Mouse (Mus musculus) CH12.LX (cell line): Measurements from ENCODE around the gene Tacc2. TPM values are rescaled to one million over a fixed set of nuclear protein-coding genes. Genes with fewer than 3 reads are reported as not detected.

Source experiments
- DNase-seq: peaks from one replicate; pipeline ENCODE4 v3.0.0-alpha.2; 2013; ENCODE audit errors: extremely low read depth
- H3K27ac ChIP-seq: 2 replicates; pipeline ENCODE4 v1.5.1; 2012; ENCODE audit warnings: low read depth, mild to moderate bottlenecking, control low read depth, moderate library complexity; ENCODE audit not compliant: insufficient read depth
- H3K27me3 ChIP-seq: replicated peaks from 2 replicates; pipeline ENCODE3; 2012; ENCODE audit warnings: inconsistent platforms
- H3K36me3 ChIP-seq, 2 experiments: replicated peaks in 1 of 2; 2 replicates each; pipeline versions ENCODE3 to v1.6.1; 2012; ENCODE audit warnings: inconsistent platforms in 1 of 2, low read length in 1 of 2, mild to moderate bottlenecking in 1 of 2, mixed read lengths in 1 of 2, moderate library complexity in 1 of 2; ENCODE audit not compliant: control insufficient read depth in 1 of 2, insufficient read depth in 1 of 2
- H3K4me1 ChIP-seq, 2 experiments: 2 replicates each; pipeline ENCODE4 v1.6.1; 2012; ENCODE audit warnings: inconsistent platforms in 1 of 2, moderate library complexity in 1 of 2; ENCODE audit not compliant: insufficient read depth in 2 of 2, control insufficient read depth in 1 of 2
- H3K4me2 ChIP-seq: 2 replicates; pipeline ENCODE4 v1.6.1; 2012; ENCODE audit warnings: low read depth, mild to moderate bottlenecking, control low read depth; ENCODE audit not compliant: poor library complexity, insufficient read depth, severe bottlenecking
- H3K4me3 ChIP-seq, 3 experiments: fragments of 150-350 bp in 1 of 3; sonication (generic) in 1 of 3; replicated peaks in 1 of 3; 2 replicates each; pipeline versions ENCODE3 to v1.5.1; 2011 to 2012; ENCODE audit warnings: low read depth in 2 of 3, low read length in 2 of 3, mild to moderate bottlenecking in 2 of 3, moderate library complexity in 2 of 3, control low read depth in 1 of 3, improper control_type of control experiment in 1 of 3, inconsistent platforms in 1 of 3, mixed read lengths in 1 of 3; ENCODE audit not compliant: poor library complexity in 1 of 3
- H3K79me2 ChIP-seq: replicated peaks from 2 replicates; pipeline ENCODE4 v1.6.1; 2012; ENCODE audit warnings: mild to moderate bottlenecking, moderate library complexity; ENCODE audit not compliant: control insufficient read depth, poor library complexity, insufficient read depth, severe bottlenecking; ENCODE audit errors: extremely low read depth
- H3K9ac ChIP-seq: 2 replicates; pipeline ENCODE4 v1.6.1; 2012; ENCODE audit warnings: low read depth, mild to moderate bottlenecking, control low read depth, moderate library complexity; ENCODE audit not compliant: insufficient read depth
- H3K9me3 ChIP-seq: replicated peaks from 2 replicates; pipeline ENCODE3; 2012; ENCODE audit warnings: low read length, inconsistent platforms, mixed read lengths
- BHLHE40 ChIP-seq: IDR thresholded peaks from 2 replicates; pipeline ENCODE4 v1.6.1; 2011; ENCODE audit warnings: mild to moderate bottlenecking, low read depth, low read length, improper control_type of control experiment
- CHD2 ChIP-seq: IDR thresholded peaks from 2 replicates; pipeline ENCODE4 v1.6.1; 2011; ENCODE audit warnings: low read length, improper control_type of control experiment
- CTCF ChIP-seq, 2 experiments: IDR thresholded peaks in 1 of 2; conservative IDR thresholded peaks in 1 of 2; 2 replicates each; pipeline ENCODE4 v1.5.1; 2011 to 2012; ENCODE audit warnings: low read depth in 2 of 2, low read length in 2 of 2, improper control_type of control experiment in 1 of 2, inconsistent platforms in 1 of 2, mild to moderate bottlenecking in 1 of 2, moderate library complexity in 1 of 2
- E2F4 ChIP-seq: IDR thresholded peaks from 2 replicates; pipeline ENCODE4 v1.6.1; 2011; ENCODE audit warnings: low read depth, low read length, improper control_type of control experiment; ENCODE audit not compliant: insufficient replicate concordance
- ETS1 ChIP-seq: conservative IDR thresholded peaks from 2 replicates; pipeline ENCODE4 v1.6.1; 2012; ENCODE audit warnings: low read depth, mild to moderate bottlenecking, inconsistent platforms, low read length, improper control_type of control experiment, moderate library complexity
- HCFC1 ChIP-seq: IDR thresholded peaks from 2 replicates; pipeline ENCODE4 v1.6.1; 2012; ENCODE audit warnings: low read depth, mild to moderate bottlenecking, inconsistent platforms, low read length, improper control_type of control experiment
- IRF4 ChIP-seq: IDR thresholded peaks from 2 replicates; pipeline ENCODE4 v1.6.1; 2014; ENCODE audit warnings: low read depth, mild to moderate bottlenecking, inconsistent platforms, low read length, improper control_type of control experiment
- JUND ChIP-seq: conservative IDR thresholded peaks from 2 replicates; pipeline ENCODE4 v1.6.1; 2011; ENCODE audit warnings: low read depth, low read length, improper control_type of control experiment
- KAT2A ChIP-seq: IDR thresholded peaks from 2 replicates; pipeline ENCODE4 v1.6.1; 2012; ENCODE audit warnings: low read length, improper control_type of control experiment, inconsistent platforms; ENCODE audit not compliant: insufficient replicate concordance
- MAFK ChIP-seq: IDR thresholded peaks from 2 replicates; pipeline ENCODE4 v1.6.1; 2011; ENCODE audit warnings: low read length, improper control_type of control experiment; ENCODE audit not compliant: insufficient replicate concordance
- MAZ ChIP-seq: IDR thresholded peaks from 2 replicates; pipeline ENCODE4 v1.6.1; 2012; ENCODE audit warnings: low read depth, mild to moderate bottlenecking, inconsistent platforms, low read length, improper control_type of control experiment, moderate library complexity
- MEF2A ChIP-seq: IDR thresholded peaks from 2 replicates; pipeline ENCODE4 v1.6.1; 2014; ENCODE audit warnings: low read depth, mild to moderate bottlenecking, inconsistent platforms, low read length, improper control_type of control experiment, borderline replicate concordance
- MYC ChIP-seq: IDR thresholded peaks from 2 replicates; pipeline ENCODE4 v1.6.1; 2011; ENCODE audit warnings: low read depth, mild to moderate bottlenecking, improper control_type of control experiment, low read length
- NRF1 ChIP-seq: IDR thresholded peaks from 2 replicates; pipeline ENCODE4 v1.6.1; 2014; ENCODE audit warnings: low read depth, mild to moderate bottlenecking, inconsistent platforms, low read length, improper control_type of control experiment, moderate library complexity
- PAX5 ChIP-seq: IDR thresholded peaks from 2 replicates; pipeline ENCODE4 v1.6.1; 2012; ENCODE audit warnings: low read length, inconsistent platforms, mixed read lengths
- POLR2AphosphoS2 ChIP-seq: IDR thresholded peaks from 2 replicates; pipeline ENCODE4 v1.6.1; 2011; ENCODE audit warnings: low read depth, low read length, improper control_type of control experiment
- RAD21 ChIP-seq: IDR thresholded peaks from 2 replicates; pipeline ENCODE4 v1.6.1; 2011; ENCODE audit warnings: low read depth, mild to moderate bottlenecking, low read length, improper control_type of control experiment, moderate library complexity
- RCOR1 ChIP-seq: conservative IDR thresholded peaks from 2 replicates; pipeline ENCODE4 v1.6.1; 2012; ENCODE audit warnings: low read depth, mild to moderate bottlenecking, inconsistent platforms, low read length, improper control_type of control experiment
- TBP ChIP-seq: conservative IDR thresholded peaks from 2 replicates; pipeline ENCODE4 v1.6.1; 2011; ENCODE audit warnings: low read depth, low read length, improper control_type of control experiment
- UBTF ChIP-seq: IDR thresholded peaks from 2 replicates; pipeline ENCODE4 v1.6.1; 2012; ENCODE audit warnings: low read depth, mild to moderate bottlenecking, inconsistent platforms, low read length, improper control_type of control experiment, moderate library complexity
- USF1 ChIP-seq: IDR thresholded peaks from 2 replicates; pipeline ENCODE4 v1.6.1; 2014; ENCODE audit warnings: low read depth, mild to moderate bottlenecking, inconsistent platforms, low read length, improper control_type of control experiment
- ZMIZ1 ChIP-seq: IDR thresholded peaks from 2 replicates; pipeline ENCODE4 v1.6.1; 2012; ENCODE audit warnings: low read depth, mild to moderate bottlenecking, inconsistent platforms, low read length, improper control_type of control experiment
- dilution Hi-C: fragments of 300-500 bp; cut with MboI; formaldehyde crosslinking; loops from 2 replicates; pipeline ENCODE4 v1.14.3; 2020; ENCODE audit warnings: low sequenced_read_pairs; ENCODE audit not compliant: extremely low pct_unique_long_range_greater_than_20kb, extremely low pct_ligation_motif_present
- in situ Hi-C: fragments of 300-500 bp; cut with MboI; formaldehyde crosslinking; loops from 3 replicates; pipeline ENCODE4 v1.14.3; 2019; ENCODE audit warnings: low sequenced_read_pairs, low pct_ligation_motif_present, low pct_unique_long_range_greater_than_20kb, mixed read lengths
- polyA plus RNA-seq: library from polyadenylated mRNA; unstranded; fragments of >175 nt; gene quantifications from 2 replicates; pipeline ENCODE4 v1.2.1, GENCODE M21; 2012; ENCODE audit warnings: low read depth; ENCODE audit not compliant: insufficient read length
- total RNA-seq, 2 experiments: library from RNA; depleted of rRNA; stranded (reverse); fragments of 300-350 nt in 1 of 2; fragments of >200 nt in 1 of 2; gene quantifications; 2 replicates each; pipeline ENCODE4 v1.2.3; 2012 to 2014

The Tacc2 gene
- total and polyA plus RNA-seq, 3 experiments = 0.13 to 0.41 TPM; not detected in 1

DNA sequence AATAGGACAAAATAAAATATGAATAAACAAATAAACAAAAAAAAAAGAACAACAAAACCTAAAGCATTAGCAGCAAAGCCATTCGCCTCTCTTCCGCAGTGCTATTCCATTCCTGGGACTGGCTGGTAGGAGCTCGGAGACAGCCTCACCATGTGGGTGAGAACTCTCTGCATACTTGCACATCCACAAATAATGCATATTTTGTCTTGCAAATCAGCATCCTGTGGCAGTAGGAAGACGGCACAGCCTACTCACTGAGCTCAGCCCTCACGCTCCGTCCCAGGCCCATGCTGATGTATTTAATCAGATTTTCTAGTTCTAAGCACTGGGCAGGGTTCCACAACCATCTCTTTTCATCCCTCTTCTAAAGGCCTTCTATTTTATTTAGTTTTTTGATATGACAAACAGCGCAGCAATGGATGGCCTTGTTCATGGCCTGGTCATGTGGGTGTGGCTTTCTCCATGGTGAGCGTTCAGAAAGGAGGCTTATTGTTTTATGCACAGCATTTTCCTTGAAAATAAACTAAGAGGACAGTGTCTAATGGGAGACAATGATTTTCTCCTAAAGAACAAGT, 226.1 kb downstream of the Tacc2 start:
- TF ChIP-seq NRF1 (no peak), PAX5 (no peak), USF1 (no peak), BHLHE40 (no peak)
- Histone ChIP-seq H3K4me3 (no peak overlapping the region), H3K27ac (no peak overlapping the region), H3K27me3 (peaks cover 53% of the 10 kb centered on the region), H3K36me3 (no peaks in the 10 kb centered on the region), H3K79me2 (no peaks in the 10 kb centered on the region), H3K9ac (no peak overlapping the region), H3K4me1 (peaks cover 17 to 22% of the 10 kb centered on the region in 2 experiments), H3K9me3 (no peaks in the 10 kb centered on the region), H3K4me2 (no peak overlapping the region)
- in situ Hi-C loops (no loop called here), dilution Hi-C loops (no loop called here)
- DNase-seq = no peak

DNA sequence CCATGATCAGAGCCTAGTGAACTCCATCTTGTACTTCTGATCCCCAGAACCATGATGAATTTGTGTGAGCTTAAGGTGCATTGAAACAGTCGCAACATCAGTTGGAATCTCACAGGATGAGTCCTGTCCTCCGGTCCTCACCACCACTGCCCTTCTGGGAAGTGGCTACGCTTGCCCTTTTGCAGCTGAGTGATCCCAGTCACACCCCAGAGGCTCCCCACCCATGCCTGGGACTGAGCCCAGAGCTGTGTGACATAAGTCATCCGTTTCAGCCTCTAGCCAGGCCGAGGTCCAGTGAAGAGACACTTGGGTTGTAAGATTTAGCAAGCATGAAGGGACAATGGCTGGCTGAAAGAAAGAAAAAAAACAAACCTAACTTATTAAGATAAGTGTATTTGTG, 227.8 kb downstream of the Tacc2 start:
- TF ChIP-seq HCFC1 (no peak), PAX5 (no peak), CHD2 (no peak), TBP (no peak), NRF1 (no peak), RCOR1 (no peak), E2F4 (no peak), JUND (no peak), UBTF (no peak), MAFK (no peak), MYC (no peak)
- dilution Hi-C loops (no loop called here), in situ Hi-C loops (no loop called here)

GRCm38 (mm10) chr7:130807749-130808148, 230.5 kb downstream of the Tacc2 start:
- Histone ChIP-seq H3K27me3 (peaks cover 56% of the 10 kb centered on the region), H3K4me1 (peaks cover 2 to 10% of the 10 kb centered on the region in 2 experiments; a peak in 3 of 4 replicates), H3K4me2 (no peak overlapping the region), H3K79me2 (no peaks in the 10 kb centered on the region), H3K27ac (no peak overlapping the region), H3K36me3 (no peaks in the 10 kb centered on the region), H3K9ac (no peak overlapping the region), H3K4me3 (no peak overlapping the region), H3K9me3 (peaks cover 2% of the 10 kb centered on the region)
- in situ Hi-C loops = no loop called here
- TF ChIP-seq MYC = no peak
- no peak for TF ChIP-seq TBP
- TF ChIP-seq USF1 = no peak
- no peak for TF ChIP-seq RCOR1
- no peak for TF ChIP-seq MAFK
- no peak for TF ChIP-seq MEF2A
- no peak for TF ChIP-seq CTCF (conservative IDR thresholded peaks at IDR 0.05 in 1 of 2, IDR thresholded peaks at IDR 0.05 in 1 of 2; ENCODE audit: low read depth in 2 of 2, low read length in 2 of 2)
- TF ChIP-seq PAX5 = no peak
- no peak for TF ChIP-seq ZMIZ1
- TF ChIP-seq KAT2A = no peak
- no peak for TF ChIP-seq IRF4
- TF ChIP-seq BHLHE40 = no peak
- TF ChIP-seq MAZ = no peak
- TF ChIP-seq POLR2AphosphoS2 = no peak
- no peak for TF ChIP-seq RAD21
- TF ChIP-seq ETS1 = no peak
- no peak for DNase-seq
- dilution Hi-C loops = no loop called here

More for the DNA sequence above, 227.8 kb downstream of the Tacc2 start:
- H3K27me3 ChIP-seq = peaks cover 44% of the 10 kb centered on the region
- no peak overlapping the region for H3K9ac ChIP-seq
- H3K9me3 ChIP-seq = no peaks in the 10 kb centered on the region
- no peak overlapping the region for H3K4me2 ChIP-seq
- no peak for DNase-seq
- no peak overlapping the region for H3K27ac ChIP-seq
- H3K4me1 ChIP-seq = peaks cover 17 to 21% of the 10 kb centered on the region in 2 experiments
- H3K36me3 ChIP-seq = no peaks in the 10 kb centered on the region
- H3K79me2 ChIP-seq = no peaks in the 10 kb centered on the region
- H3K4me3 ChIP-seq = no peak overlapping the region
